Mouse (Mus musculus): ENCODE measurements around the gene Pdcd4. TPM values are rescaled to one million over a fixed set of nuclear protein-coding genes. Genes with fewer than 3 reads are reported as not detected.

Pdcd4 gene
- total RNA-seq (2022), result 10 to 100 TPM; 18.3 to 28.1 (median 23.4) TPM

DNA sequence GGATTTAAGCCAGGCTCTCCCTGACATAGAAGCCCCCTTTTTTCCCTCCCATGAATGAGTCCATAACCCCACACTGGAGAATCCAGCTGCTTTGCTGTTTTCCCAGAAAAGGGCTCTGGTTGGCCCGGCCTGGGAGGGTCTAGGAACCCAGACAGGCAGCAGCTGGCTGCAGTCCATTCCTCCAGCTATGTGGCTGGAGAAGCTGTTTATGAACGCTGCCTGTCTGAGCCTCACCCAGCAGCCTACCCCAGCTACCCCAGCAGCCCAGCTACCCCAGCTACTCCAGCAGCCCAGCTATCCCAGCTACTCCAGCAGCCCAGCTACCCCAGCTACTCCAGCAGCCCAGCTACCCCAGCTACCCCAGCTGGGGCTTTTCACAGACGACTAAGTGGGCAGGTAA is at the start of gene Pdcd4:
Gene Pdcd4, plus strand, starts transcription at position 171 of the 400 bp plus-strand sequence.
- no peak for DNase-seq (ENCODE audit: low spot score)

DNA sequence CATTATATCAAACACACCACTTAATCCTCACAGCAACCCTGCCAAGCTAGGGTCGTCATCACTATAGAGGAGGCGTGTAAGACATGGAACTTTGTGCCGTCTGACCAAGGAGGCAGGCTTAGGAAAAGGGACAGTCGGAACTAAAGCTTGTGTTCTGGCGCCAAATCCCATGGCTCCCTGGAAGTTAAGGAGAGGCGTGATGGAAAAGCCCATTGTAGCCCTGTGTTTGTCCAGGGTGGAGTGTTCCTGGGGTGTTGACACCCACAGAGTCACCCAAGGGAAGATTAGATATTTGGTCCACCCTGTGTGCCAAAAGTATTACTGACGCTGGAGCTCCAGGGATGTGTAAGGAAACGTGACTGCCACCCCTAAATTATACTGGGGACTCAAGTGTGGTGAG is 48.1 kb upstream of the Pdcd4 start:
- DNase-seq (ENCODE audit: low spot score), result no peak

DNA sequence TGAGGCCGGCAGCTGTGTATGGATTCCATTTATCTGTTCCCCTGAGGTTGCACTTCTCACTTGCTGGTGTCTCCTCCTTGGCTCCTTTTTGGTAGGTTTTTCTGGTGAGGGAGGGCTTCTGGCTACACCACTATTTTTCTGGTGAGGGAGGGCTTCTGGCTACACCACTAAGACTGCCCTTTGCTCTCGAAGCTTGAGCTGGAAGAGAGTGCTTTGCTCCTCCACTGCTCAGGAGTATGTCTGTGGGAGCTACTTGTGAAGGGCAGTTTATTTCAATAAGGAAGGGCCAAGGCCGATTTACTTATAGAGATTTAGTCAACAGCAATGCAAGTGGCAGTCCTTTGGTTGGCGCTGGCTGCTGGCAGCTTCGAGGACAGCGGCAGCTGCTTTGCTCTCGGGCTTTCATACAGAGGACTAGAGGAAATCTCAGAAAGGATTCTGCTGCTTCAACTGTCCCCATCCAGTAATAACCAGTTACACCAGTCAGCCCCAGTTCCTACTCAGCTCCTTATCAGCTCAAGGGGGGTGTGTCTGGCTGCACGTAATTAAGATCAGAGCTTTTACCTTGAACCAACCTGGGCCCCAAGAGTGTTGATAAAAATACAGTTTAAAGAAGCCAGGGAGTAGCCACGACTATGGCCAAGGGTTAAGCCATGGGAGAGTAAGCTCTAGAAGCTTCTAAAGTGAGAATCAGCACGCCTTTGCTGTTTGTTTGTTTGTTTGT is 43.6 kb upstream of the Pdcd4 start:
- no peak for DNase-seq (ENCODE audit: low spot score)

DNA sequence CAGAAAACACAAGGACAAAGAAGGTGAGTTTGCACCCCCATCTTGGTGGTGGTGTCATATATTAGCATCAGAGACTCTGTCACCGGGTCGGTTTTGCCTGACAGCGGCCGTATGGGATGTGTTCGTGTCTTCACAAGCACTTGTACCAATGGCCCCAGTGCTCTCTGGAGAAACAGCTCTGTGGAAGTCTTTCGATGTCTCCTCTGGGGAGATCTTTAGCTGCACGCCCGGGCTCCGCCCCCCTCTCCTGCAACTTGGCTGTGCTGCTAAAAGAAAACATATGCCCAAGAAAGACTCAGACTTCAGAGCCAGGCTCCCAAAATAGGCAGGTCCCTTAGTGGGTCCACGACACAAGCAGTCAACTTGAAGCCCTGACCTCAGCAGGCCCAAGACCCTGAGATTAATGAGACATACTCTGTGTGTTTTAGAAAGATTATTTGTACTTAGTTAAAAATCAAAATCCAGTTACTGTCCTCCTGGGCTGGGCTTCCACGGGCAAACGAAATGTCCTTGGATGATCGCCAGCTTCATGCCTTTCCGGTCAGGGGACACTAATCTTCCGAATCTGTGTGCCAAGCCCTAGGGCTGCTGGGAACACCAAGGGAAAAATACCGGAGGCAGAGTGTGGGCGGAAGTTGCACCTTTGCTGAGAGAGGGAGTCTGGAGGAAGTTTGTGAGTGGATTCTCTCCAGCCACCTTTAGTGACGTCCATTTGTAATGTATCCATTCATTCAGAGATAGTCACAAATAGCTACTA is 41.7 kb upstream of the Pdcd4 start:
- peak; percentile 73 for DNase-seq (ENCODE audit: low spot score)

DNA sequence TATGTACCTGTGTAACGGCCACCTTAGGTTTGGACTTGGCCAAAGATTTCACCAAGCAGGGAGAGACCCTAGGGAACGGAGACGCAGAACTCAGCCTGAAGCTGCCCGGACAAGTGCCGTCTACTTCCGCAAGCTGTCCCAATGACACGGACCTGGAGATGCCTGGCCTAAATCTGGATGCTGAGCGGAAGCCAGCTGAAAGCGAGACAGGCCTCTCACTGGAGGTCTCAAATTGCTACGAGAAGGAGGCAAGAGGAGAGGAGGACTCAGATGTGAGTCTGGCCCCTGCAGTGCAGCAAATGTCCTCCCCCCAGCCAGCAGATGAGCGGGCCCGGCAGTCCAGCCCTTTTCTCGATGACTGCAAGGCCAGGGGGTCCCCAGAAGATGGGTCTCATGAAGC is 40.7 kb upstream of the Pdcd4 start:
- no peak for DNase-seq (ENCODE audit: low spot score)

DNA sequence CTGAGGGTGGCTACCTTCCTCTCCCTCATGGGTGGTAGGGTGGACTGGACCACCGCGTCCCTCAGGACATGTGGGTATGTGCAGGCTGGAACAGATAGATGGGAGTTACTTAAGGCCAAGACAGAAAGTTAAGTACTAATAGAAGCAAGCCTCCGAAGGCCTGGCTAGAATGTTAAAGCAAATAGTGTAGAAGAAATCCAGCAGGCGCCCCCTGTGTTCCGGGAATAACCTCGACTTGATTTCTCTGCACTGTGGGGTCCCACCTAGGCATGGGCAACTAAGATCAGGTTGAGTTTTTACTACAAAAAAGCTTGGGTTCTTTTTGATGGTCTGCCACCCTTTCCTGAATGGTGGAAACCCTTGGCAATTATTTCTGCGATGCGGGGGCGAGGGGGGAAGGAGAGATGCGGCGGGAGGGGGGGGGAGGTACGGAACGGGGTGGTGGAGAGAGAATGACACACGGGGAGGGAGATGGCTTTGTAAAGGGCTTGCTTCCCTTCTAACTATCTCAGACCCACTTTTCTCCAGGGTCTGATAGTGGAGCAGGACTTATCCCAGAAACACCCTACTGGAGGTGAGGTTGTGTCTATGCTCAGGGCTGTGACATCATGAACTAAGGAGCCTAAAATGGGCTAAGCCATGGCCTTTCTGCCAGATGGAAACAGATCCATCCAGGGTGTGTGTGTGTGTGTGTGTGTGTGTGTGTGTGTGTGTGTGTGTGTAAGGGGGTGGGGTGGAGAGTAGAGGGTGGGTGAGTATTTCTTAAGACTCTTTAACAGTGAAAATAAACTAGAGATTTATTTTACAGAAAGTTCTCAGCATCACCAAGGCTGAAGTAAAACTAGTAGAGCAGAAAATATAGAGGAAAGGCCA is 40.0 kb upstream of the Pdcd4 start:
- DNase-seq (ENCODE audit: low spot score), result no peak

DNA sequence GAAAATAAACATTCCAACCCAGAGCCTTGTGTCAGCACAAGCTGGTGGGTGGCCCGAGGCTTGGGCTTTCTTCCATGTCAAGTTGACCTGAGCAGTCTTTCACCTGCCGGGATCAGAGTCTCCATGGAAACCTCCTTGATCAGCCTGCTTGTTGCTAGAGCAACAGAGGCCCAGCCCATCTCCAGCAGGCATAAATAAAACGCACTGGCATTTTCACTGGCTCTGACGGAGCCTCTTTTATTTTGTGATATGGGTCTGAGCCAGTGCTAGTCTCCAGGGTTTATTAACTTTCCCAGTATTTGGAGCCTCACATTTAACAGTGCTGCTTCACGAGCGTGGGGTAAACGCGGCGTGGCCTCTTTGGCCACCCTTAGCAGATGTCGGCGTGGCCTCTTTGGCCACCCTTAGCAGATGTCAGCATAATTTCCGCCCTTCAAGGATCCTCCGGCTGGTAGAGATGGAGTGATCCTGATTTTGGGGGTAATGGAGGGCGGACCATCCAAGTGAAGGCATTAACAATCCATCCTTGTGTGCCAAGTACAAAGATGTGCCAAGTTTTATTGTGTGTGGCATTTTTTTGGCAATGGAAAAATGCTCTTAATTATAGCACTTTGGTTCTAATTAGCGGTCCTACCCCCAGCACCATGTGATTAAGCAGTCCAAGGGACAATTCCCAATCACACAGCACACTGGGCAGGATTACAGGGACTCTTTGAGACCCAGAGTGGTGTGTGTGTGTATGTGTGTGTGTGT is 39.2 kb upstream of the Pdcd4 start:
- no peak for DNase-seq (ENCODE audit: low spot score)

DNA sequence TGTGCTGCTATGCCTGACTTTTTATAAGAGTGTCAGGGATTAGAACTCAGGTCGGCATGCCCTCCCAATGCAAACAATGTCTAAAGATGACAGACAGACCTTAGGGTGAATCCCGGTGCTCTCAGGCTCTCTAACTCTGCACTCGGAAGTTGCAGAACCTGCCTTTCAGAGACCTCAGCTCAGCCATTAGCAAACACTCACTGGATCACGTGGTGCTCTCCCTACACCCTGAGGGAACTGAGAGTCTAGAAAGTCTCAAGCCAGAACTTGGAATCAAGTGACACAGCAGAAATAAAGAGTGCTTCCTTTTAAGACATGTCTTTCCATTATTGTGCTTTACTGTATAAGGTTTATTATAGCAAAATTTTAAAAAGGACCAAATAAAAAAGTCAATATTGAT is 37.1 kb upstream of the Pdcd4 start:
- DNase-seq (ENCODE audit: low spot score), result no peak

DNA sequence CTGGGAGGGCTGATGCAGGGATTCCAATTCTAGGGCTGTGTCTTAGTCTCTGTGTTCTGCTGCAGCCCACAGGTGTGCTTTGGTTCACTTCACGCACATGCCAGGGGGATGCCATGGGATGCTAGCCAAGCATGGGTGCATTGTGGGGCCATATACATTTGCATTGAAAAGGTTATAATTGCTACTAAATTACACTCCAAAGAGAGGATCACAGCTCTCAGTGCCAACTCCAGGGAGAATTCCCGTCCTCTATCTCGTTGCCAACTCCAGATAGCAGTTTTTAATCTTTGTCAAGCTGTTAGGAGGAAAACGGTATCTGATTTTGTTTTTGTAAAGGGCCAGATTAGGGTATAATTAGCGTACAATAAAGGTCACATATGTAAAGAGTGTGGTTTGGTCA is 36.2 kb upstream of the Pdcd4 start:
- no peak for DNase-seq (ENCODE audit: low spot score)

DNA sequence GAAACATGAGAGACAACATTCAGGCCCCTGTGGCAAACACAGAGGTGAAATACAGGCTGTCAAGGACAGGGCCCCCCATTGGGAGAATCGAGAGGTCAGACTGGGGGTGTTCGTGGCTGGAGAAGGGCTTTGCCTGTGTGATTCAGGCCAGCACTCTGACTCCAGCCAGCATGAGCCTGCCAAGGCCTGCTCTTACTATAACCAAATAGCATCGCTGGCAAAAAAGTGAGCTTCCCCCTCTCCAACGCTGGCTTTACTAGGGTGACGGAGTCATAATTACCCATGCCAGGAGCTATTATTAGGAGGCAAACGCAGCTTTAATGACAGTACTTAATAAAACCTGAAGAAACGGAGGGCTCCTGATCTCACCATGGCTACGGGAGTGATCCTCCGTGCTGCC is 35.2 kb upstream of the Pdcd4 start:
- peak; percentile 56 for DNase-seq (ENCODE audit: low spot score)

DNA sequence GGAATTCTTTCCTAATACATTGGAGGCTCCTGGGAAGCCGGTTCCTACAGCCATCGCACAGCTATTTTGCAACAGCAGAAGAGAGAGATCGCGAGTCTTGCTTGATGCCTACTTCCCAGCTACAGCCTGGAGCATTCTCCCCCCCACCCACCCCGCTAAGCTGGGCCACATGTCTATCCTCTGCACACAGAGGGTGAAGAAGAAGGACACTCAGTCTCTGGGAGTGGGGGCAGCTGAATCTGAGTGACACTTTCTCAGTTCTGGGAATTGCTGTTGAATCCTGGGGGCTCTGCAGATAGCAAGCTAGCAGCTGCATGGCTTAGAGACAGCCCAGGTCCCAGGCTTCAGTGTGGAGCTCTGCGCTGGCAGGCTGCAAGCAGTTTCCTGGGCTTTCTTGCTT is 34.1 kb upstream of the Pdcd4 start:
- no peak for DNase-seq (ENCODE audit: low spot score)

DNA sequence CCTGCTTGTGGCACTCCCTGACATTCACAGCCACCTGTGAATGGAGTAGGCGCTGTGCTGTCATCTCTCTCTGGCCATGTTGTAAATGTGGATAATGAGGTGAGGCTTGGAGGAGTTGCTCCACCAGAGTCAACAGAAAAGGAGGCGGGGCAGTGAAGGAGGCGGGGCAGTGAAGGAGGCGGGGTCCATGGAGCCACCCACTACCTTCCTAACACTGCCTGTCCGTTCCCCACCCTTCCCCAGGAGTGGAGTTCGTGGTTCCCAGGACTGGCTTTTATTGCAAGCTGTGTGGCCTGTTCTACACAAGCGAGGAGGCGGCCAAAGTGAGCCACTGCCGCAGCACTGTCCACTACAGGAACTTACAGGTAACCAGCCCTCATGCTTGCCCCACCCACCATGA is 32.9 kb upstream of the Pdcd4 start:
- DNase-seq (ENCODE audit: low spot score), result no peak

DNA sequence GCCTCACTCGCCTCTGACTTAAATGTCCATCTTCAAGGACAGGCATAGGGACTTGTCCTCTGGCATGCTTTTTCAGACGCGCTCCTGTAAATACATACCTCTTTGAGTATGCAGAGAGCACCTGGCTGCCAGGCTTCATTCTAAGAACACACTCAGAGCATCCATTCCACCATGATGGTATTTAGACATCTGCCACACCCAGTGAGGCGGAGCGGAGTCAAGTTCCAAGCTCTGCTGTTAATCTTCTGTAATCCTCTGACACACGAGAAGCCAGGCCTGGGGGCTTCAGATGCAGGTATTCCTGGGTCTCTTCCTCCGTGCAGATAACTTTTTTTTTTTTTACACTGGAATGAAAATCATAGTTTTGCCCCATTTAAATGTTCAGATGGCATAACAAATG is 32.4 kb upstream of the Pdcd4 start:
- no peak for DNase-seq (ENCODE audit: low spot score)

DNA sequence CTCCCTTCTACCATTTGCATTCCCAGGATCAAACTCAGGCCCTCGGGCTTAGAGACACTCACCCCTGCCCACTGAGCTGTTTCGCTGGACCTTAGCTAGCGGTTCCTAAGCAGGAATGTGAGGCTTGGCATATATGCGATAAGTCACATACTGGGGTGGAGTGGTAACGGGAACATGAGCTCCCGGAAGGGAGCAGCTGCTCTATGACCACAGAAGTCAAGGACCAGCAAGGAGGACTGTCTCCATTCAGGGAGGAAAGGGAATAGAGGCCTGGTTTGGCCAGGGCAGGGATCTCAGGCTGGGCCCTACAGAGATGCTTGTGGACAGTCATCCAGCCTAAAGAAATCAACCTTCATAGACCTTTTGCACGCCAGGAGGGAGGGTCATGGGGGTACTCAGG is 30.7 kb upstream of the Pdcd4 start:
- DNase-seq (ENCODE audit: low spot score), result no peak

DNA sequence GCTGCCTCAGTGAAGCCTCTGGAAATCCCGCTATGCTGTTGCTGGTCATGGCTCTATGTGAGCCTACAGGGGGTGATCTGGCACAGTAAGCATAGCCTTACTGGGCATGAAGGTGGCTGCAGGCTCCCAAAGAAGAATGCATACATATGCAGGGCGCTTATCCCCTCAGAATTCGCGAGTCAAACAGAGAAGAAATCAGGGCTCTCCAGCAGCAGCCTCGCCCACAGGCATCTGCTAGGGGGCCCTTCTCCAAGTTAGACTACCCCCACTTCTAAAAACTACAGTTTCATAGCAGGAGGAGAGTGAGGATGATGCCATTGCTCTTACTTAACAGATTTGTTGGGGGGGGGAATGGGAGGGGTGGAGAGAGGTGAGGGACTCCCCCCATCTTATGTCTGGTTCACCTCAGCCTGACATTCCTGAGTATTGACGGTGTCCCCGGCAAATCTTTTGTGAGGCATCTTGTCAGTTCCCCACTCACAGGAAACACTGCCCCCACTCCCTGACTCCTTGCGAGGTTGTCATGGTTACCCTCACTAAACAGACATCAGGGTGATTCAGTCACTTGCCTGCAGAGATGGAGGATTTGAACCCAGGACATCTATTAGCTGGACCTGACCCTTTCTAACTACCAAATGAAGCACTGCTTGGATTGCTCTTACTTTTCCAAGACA is 29.3 kb upstream of the Pdcd4 start:
- DNase-seq (ENCODE audit: low spot score), result no peak

DNA sequence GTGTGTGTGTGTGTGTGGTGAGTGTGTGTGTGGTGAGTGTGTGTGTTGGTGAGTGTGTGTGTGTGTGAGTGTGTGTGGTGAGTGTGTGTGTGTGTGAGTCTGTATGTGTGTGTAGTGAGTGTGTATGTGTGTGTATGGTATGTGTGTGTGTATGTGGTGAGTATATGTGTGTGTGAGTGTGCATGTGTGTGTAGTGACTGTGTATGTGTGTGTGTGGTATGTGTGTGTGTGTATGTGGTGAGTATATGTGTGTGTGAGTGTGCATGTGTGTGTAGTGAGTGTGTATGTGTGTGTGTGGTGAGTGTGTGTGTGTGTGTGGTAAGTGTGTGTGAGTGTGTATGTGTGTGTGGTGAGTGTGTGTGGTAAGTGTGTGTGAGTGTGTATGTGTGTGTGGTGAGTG is 24.8 kb upstream of the Pdcd4 start:
- DNase-seq (ENCODE audit: low spot score), result no peak

DNA sequence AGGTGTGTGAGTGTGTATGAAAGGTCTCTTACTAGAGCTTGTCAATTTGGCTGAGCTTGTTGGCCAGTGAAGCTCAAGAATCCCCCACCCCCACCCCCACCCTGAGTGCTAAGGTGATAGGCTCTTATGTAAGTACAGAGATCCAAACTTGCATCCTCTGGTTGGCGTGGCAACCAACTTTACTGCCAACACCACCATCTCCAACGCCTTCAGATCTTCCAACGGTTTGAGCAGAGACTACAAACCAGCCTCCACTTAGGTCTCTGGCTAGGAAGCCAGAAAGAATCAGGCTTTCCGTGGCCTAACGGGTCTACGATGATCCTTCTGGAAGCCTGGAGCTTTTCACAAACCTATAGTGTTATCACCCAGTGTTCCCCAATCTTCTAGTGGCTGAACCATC is 23.9 kb upstream of the Pdcd4 start:
- DNase-seq (ENCODE audit: low spot score), result no peak

DNA sequence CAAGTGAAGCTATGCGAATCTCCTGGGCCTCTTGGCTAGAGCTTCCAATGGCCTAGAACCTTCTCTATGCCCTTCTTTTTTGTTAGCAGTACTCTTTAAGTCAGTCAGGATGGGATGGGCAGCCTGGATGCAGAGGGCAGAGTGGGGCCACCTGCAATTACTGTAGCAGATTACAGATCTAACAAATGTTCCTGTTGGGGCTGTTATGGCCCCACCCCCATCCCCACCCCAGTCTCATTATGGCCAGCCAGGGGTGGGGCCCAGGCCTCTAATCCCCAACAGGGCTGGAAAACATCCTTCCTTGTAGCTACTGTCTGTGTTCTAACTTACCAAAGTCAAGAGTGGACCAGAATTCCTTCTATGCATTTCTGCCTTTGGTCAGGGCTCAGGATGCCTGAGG is 23.2 kb upstream of the Pdcd4 start:
- no peak for DNase-seq (ENCODE audit: low spot score)

DNA sequence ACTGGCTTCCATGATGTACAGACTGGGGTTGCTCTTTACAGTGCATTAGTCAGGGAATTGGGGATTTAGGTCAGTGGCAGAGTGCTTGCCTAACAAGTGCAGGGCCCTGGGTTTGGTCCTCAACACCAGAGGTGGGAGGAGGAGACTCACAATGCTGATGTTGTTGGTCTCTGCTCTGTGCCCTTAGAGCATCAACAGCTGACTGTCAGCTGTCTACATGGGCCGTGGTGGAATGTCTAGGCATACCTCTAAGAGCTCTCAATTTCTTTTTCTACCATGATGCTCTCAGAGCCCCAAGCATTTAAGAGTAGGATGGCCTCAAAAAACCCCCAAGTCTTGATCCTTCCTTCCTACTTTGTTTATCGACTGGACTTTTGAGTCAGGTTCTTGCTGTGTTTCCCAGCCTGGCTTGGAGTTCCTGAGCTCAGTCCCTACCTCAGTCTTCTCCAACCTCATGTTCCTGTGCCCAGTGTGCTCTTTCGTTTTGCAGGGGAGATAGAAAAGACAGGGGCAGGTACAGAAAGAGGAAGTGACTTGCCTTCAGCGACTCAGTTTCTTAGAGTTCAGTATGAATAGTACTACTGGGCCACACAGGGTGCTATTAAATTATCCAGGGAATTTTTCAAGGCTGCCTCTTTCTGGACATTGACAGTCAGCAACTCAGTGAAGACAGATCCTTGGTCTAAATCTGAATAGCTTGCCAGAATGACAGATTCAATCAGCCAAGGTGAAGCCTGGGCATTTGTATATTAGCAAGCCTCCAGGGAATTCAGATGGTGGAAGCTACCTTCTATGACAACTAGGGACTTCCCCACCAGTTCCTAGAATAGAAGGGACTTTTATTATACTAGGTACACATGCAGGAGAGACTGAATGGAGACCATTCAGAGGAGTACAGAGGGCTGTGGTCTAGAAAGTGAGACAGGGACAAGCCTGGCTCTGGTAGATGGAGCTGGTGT is 22.3 kb upstream of the Pdcd4 start:
- no peak for DNase-seq (ENCODE audit: low spot score)

DNA sequence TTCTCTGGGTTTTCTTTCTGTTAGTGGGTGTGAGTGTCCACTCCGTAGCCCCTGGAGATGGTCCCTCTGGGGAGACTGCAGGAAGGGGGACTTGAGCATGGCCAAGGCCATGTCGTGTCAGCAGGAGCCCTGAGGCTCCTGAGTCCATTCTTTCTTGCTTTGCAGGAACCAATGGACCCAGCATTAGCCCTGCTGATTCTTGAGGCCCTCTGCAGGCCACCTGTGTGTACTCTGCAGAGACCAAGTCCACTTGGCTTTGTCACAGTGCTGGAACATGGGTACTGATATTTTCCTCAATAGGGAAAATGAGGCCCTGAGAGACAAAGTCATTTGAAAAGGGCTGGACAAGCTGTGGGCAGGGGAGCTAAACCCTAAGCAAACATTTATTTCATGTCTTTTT is 21.5 kb upstream of the Pdcd4 start:
- no peak for DNase-seq (ENCODE audit: low spot score)

Measured in heart, adult 8-10 months (tissue).